Mouse (Mus musculus) spleen, adult 2 months (tissue): ENCODE measurements around the gene Gm11437.

Experiments
- CTCF ChIP-seq: fragments of 200-500 bp; IDR thresholded peaks from 2 replicates; pipeline ENCODE4 v1.5.1; 2011; ENCODE audit warnings: mild to moderate bottlenecking, inconsistent platforms; ENCODE audit not compliant: insufficient read depth, insufficient read length, insufficient replicate concordance; ENCODE audit errors: extremely low read depth
- POLR2A ChIP-seq: fragments of 200-500 bp; IDR thresholded peaks from 2 replicates; pipeline ENCODE4 v1.6.1; 2011; ENCODE audit warnings: low read depth, low read length, inconsistent platforms

- TF ChIP-seq POLR2A = no peak
- no peak for TF ChIP-seq CTCF
These were observed 10.6 kb downstream of the Gm11437 start for GRCm38 (mm10) chr11:84156535-84157262.
